Mouse (Mus musculus) adrenal gland, postnatal 14 days (tissue): ENCODE data around the gene Rnh1. TPM values are rescaled to one million over a fixed set of nuclear protein-coding genes. Genes with fewer than 3 reads are reported as not detected.

Experiments used
- DNase-seq: peaks from one replicate; pipeline ENCODE4 v3.0.0; 2021; ENCODE audit warnings: mixed read lengths
- total RNA-seq: library from RNA; stranded (reverse); gene quantifications from 2 replicates; pipeline ENCODE4 v1.2.3, GENCODE M21; 2021

Gene Rnh1
- total RNA-seq, 1 experiment from 2014 or later, result 200 TPM

DNA sequence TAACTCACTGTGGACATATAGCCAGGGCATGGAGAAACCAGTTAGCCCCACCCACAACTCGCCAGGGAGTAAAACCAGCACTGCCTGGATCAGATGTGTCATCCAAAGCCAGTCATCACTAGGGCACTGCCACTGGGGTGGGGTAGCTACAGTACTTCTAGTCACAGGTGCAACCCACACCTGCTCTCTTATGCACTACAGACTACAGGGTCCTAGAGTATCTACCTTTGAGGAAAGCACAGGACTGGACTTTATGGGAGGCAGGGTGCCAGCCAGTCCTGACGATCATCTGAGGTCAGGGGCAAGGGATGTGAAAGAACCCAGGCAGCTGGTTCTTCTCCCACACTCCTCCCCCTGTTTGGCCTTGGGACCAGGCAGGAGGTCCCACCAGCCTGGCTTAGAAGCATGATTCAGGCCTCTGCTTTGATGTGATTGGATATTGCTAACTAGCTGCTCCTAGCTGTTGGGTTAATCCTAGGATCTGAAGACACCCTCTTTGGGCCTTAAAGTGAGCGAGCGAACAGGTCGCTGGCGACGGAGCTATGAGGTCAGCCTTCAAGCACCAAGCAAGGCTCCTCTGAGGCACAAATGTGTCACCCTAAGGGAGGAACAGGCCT, 4.6 kb downstream of the Rnh1 start:
- peak; percentile 87 for DNase-seq

- peak; percentile 70 for DNase-seq
These were observed 7.8 kb downstream of the Rnh1 start for GRCm38 (mm10) chr7:141164850-141165249.

- DNase-seq, result no peak
These were observed 8.3 kb downstream of the Rnh1 start for GRCm38 (mm10) chr7:141164397-141164796.

DNA sequence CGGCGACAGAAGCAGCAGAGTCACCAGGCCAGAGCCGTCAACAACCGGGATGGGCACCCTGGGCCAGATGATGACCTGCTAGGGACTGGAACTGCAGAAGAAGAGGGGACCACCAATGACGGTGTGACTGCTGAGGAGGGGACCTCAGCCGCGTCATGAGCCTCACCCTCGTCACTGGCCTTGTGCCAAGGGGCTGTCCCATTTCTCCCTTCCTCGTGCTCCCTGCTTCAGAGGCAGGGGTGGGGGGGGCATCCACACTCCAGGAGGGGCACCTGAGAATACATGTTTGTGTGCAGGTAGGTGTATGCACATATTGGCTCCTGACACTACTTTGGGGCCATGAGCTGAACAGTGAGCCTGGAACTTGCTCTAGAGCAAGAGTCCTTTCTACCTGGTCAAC, 17.3 kb downstream of the Rnh1 start:
- no peak for DNase-seq

- DNase-seq, result no peak
These were observed 24.0 kb downstream of the Rnh1 start for GRCm38 (mm10) chr7:141148639-141149038.

DNA sequence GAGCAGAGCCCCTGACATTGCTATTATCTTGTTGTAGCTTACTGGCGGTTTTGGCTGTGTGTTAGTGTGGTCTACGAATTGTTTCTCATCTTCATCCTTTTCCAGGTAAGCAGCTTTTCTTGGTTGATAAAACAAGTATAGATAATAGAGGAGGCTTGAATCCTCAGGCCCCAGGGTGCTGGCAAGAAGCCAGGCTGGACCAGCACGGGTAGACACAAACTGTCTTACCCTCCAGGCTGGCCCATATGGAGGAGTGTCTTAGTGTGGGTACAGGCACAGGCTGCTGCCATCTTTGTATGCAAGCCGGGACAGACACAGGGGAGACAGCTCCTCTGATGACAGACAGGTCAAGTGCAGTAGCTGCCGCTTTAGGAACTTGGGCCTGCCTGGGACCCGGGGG, 25.6 kb downstream of the Rnh1 start:
- no peak for DNase-seq

DNA sequence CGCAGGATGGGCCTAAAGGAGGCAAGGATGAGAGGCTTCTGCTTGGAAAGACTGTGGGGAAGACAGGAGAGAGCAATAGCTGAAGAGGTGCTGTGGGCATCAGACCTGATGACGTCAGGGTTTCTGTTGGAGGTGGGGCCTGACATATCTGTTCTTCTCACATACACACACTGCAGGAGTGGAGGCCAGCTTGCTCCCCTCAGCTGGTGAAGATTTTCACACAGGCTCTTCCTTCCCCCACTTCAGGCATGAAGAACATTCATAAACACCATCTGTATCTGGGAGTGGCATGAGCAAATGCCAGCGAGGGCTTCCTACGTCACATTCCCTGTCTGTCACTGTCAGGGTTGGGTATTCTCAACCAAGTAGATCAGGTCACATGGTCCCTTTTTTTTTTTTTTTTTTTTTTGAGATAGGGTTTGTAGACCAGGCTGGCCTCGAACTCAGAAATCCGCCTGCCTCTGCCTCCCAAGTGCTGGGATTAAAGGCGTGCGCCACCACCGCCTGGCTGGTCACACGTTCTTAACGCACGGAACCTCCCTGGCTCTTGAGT, 26.5 kb downstream of the Rnh1 start:
- no peak for DNase-seq

DNA sequence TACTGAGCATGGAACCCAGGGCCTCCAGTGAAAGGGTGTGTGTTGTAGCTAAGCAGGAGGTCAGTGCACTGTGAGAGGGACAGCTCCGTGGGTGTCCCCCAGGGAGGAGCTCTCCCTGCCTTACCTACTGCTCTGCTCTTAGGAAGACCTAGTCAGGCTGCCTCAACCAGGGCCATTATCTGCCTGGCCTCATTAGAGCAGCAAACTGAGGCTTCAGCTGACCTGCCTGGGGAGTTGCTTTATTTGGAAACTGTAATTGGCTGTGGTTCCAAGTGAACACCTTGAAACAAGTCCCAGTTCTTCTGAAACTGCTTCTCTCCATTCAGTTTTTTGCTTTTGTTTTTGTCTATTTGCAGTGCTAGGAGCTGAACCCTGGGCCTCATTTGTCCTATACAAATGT, 27.3 kb downstream of the Rnh1 start:
- no peak for DNase-seq

GRCm38 (mm10) chr7:141144650-141145049, 28.0 kb downstream of the Rnh1 start:
- DNase-seq, result no peak

GRCm38 (mm10) chr7:141143861-141144260, 28.8 kb downstream of the Rnh1 start:
- DNase-seq, result peak; percentile 32

DNA sequence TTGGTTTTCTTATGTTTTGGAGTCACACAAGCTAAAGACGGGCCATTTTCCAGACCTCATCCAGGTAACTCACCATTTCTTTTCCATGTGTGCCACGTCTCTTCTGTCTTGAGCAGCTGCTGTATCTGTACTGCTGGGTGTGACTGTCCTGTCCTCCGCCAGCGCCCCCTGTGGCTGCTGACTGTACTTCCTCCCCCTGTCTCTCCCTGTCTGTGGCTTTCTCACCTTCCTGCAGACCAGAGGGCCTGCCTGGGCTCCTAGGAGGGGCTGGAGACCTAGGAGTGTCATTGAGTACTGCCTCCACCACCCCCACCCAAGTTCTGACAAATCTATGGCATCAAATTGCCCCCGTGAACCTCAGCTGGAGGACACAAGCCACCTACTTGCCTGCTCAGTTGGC, 29.5 kb downstream of the Rnh1 start:
- peak; percentile 83 for DNase-seq

- no peak for DNase-seq
These were observed 31.3 kb downstream of the Rnh1 start for GRCm38 (mm10) chr7:141141326-141141725.

DNA sequence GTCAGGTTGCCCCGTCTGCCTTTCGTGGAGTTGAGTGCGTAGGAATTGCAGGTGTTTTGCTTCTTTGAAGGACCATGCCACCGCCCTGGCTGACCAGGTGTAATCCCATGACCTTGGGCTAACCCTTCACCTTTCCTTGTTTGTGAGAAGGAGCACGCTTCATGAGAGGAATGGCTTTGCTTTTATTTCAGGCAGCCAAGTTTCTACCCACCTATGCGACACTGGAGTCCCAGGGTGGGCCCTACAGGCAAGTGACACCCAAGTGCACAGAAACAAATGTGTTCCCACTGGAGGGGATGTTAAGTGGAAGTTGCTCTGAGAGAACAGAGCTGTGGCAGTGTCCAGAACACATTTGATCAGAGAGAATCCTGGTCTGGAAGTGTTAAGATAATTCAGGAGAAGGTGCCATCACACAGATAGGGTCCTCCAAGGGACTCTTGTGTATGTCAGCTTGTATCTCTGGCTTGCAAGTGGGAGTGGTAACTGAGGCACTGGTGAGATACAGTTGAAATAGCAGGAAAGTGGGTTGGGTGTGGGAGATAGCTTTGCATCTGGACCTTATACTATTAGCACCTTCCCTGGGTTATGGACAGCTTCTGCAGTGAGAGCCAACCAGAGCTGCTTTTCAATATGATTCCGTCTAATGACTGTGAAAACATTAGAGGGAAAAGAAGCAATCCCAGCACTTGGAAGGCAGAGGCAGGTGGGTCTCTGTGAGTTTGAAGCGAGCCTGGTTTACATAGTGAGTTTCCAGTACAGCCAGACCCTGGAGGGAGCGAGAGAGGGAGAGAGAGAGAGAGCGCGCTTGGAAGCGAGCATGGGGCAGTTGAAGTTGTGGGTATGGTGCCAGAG, 40.5 kb downstream of the Rnh1 start:
- DNase-seq, result no peak

GRCm38 (mm10) chr7:141131024-141131820, 41.4 kb downstream of the Rnh1 start:
- peak; percentile 94 for DNase-seq

DNA sequence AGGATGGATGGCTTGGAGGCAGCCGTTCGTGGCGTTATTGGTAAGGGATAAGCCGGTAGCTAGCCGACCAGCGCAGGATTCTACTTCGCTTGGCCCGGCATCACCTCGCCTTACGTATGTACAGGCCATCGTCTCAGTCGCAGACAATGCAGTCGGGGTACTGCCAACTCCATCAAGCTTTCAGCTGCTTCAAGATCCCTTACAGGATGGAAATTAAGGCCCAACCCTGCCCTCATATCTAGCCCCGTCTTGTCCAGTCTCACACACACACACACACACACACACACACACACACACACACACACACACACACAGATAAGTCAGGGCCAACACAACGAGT, 49.2 kb downstream of the Rnh1 start:
- no peak for DNase-seq

- peak; percentile 96 for DNase-seq
These were observed 49.8 kb downstream of the Rnh1 start for GRCm38 (mm10) chr7:141122689-141123516.

DNA sequence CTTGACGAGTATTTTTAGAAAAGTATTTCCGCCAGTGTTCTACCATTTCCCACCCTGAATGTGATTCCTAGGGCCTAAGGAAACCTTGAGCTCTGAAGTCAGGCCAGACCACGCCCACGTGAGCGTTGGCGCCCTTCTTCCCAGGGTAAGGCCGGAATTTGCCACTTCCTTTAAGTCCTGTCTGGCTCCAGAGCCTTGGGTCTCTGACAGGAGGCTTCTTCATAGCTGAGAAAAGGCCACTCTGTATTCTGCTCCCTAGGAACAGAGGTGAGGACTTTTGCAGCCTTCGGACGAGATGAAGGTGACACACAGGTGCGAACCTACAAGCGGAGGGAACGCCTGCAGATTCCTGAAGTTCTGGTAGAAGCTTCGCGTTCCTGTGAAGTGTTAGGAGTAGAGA, 50.4 kb downstream of the Rnh1 start, which contains the start of gene Ptdss2:
Ptdss2 (plus strand) TSS at position 138 of the 400 bp plus-strand sequence.
- peak; percentile 55 for DNase-seq

GRCm38 (mm10) chr7:141121051-141121531, 51.6 kb downstream of the Rnh1 start:
- DNase-seq, result peak; percentile 55

GRCm38 (mm10) chr7:141120605-141121004, 52.1 kb downstream of the Rnh1 start:
- DNase-seq, result no peak

DNA sequence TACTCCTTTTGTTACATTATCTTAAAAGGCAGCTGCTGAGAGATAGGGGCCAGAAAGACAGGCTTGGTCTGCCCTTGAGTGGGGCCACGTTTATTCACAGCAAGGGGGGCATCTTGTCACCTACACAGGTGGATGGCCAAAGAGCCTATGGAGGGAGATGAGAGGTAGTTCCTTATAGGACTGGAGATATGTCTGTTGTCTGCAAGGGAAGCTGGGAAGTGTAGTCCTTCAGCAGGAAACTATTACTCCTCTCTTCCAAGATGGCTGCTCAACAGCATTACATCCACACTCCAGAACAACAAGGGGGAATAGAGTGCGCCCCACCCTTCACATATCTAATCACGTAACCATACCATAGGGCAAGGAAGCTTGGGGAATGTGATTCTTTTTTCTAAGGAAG, 53.2 kb downstream of the Rnh1 start:
- DNase-seq, result no peak

GRCm38 (mm10) chr7:141117636-141118035, 55.0 kb downstream of the Rnh1 start, which contains the start of gene Ano9:
Ano9 (minus strand) TSS chr7:141117806.
- DNase-seq, result no peak

DNA sequence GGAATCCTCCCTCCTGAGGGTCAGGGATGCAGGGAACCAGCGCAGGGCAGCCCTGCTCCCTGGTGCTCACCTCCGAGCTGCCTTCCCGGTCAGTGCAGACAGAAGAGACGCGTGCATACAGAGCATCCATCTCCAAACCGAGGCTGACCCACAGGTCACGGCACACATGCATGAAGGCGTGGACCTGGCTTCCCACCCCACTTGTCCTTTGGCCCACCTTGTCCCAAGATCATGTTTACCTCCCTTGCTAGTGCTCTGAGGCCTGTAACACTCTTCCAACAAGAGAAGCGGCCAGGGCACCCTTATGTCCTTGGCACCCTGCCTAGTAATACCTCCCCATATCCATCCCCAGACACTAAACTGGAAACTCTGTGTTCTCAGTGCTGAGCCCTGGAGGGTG, 56.8 kb downstream of the Rnh1 start:
- no peak for DNase-seq
